Mouse (Mus musculus) heart, postnatal 25 days (tissue): ENCODE measurements around the gene 1700031F05Rik. TPM values are rescaled to one million over a fixed set of nuclear protein-coding genes. Genes with fewer than 3 reads are reported as not detected.
"Not testable (repeated sequence)": the region's sequence is repeated elsewhere in the genome, so short reads cannot be mapped to it uniquely, and the experiment has no call there.

Experiments
- DNase-seq: peaks from one replicate; pipeline ENCODE4 v3.0.0; 2022; ENCODE audit warnings: low spot score
- intact Hi-C: fragments of 180-260 bp; cut with DNase I; formaldehyde crosslinking; loops from one replicate; pipeline ENCODE4 v1.15.1; 2025
- total RNA-seq, 2 experiments: library from RNA; stranded (reverse); gene quantifications; 2 replicates each; pipeline ENCODE4 v1.2.3; 2021

1700031F05Rik gene
- not detected for total RNA-seq

DNA sequence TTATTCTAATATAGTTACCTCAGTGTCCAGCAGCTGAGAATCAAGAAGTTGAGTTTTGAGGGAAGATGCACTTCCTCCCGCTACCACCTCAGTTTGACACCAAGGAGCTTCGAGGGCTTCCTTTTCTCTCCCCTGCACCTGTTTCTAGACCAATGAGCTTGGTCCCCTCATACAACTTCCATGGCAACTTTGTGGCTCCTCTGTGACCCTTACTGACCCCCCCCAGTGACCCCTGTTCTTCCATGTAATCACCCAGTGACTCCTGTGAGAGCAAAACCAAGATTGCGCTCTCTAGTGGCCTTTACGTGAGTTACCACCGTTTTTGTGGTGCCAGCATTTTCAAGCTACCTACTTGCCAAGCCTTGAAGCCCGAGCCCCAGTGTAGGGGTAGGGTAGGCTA, at the start of gene 1700031F05Rik:
Gene 1700031F05Rik (minus strand): TSS at position 101 of the 400 bp plus-strand sequence.
- DNase-seq = no peak
- intact Hi-C loops = no loop called here

DNA sequence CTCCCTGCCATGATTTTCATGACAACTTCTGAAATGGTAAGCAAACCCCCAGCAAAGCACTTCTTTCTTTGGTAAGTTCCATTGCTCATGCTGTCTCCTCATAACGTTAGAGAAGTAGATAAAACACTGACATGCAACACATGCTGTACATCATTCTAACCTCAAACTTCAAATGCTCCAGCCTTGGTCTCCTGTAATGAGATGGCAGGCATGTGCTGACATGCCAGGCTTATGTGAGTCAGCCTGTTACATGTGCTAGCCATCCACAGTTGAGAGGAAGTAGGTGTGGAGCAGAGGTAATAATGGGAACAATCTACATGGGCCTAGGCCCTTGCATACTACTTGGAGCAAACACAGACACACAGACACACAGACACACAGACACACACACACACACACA, 47.1 kb upstream of the 1700031F05Rik start:
- intact Hi-C loops, DNase-seq: not testable (repeated sequence)

DNA sequence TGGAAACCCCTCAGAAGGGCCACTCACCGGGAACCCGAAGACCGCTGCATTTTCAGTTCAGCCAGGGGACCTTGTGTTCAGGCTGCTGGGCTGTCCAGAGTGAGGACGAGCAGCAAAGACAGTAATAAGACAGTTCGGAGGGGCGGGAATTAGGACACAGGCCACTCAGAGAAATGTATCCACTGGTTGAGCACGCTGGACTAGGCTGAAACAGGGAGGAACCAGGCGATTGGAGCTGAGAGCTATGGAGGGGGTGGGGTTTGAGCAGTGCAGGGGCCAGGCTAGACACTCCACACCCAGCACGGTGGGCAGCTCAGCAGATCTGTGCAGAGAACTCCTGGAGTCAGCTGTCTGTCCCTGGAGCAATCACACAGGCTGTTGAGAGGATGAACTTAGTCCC, 40.8 kb upstream of the 1700031F05Rik start, which contains the start of the genes Dmrtc1a and 1700011M02Rik:
Gene Dmrtc1a (minus strand): TSS at position 101 of the 400 bp plus-strand sequence.
Gene 1700011M02Rik (plus strand): TSS at position 319 of the 400 bp plus-strand sequence.
- intact Hi-C loops, DNase-seq: not testable (repeated sequence)

DNA sequence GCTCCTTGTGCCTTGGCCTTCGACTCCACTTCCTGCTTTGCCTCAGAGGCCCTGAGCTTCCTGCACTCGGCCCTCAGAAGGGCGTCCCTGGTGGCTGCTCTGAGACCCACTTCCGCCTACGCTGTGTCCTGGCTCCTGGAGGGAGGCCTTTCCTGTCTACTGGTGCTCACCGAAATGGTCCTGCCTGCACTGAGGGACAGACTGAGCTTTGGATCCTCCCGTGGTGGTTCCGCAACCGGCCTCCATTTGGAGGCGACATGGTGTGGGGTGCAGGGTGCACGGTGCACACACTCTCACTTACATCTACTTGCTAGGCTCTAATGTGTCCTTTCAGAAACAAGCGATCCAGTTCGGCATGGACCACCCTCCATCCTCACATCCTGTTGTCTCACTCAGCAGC, 13.3 kb downstream of the 1700031F05Rik start, which contains the start of gene Dmrtc1c2:
Gene Dmrtc1c2 (minus strand): TSS at position 101 of the 400 bp plus-strand sequence.
- intact Hi-C loops, DNase-seq: not testable (repeated sequence)

DNA sequence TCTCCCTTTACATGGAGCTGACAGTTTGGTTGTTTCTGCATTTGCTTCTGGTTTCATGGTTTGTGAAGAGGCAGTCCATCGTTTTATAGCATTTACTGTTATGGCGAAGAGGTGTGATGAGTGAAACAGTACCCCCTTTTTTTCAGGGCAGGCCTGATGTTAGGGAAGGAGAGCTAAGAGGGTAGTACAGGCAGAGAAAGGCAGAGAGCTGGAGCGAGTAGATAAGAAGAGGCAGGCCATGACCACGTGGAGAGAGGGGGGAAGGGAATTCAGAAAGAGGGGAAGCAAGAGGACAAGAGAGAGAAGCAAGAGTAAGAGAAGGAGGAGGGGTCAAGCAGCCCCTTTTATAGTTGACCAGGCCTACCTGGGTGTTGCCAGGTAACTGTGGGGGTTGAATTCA, 55.5 kb downstream of the 1700031F05Rik start:
- no peak for DNase-seq
- intact Hi-C loops = no loop called here

Other genes starting within 250 kb of the 1700031F05Rik start
- 10 to 100 TPM; 28.6 to 41.6 TPM for gene Phka1, start 223.7 kb downstream of the 1700031F05Rik start, total RNA-seq
- gene Gm3880, start 181.0 kb downstream of the 1700031F05Rik start, total RNA-seq = not detected
- gene Gm9112, start 160.3 kb downstream of the 1700031F05Rik start, total RNA-seq = not detected
- not detected for gene Dmrtc1b, start 160.1 kb downstream of the 1700031F05Rik start, total RNA-seq
- gene Dmrtc1c1, start 65.0 kb downstream of the 1700031F05Rik start, total RNA-seq = not detected
- not detected for gene Dmrtc1c2, start 13.4 kb downstream of the 1700031F05Rik start, total RNA-seq
- gene Dmrtc1a, start 40.7 kb upstream of the 1700031F05Rik start, total RNA-seq = under 1 TPM in 1 of 2 experiments, not detected in 1; 0.34 TPM
- not detected for gene 1700011M02Rik, start 40.9 kb upstream of the 1700031F05Rik start, total RNA-seq
- not detected for gene 1700018G05Rik, start 60.4 kb upstream of the 1700031F05Rik start, total RNA-seq